Mouse (Mus musculus) kidney, postnatal 4 days (tissue): ENCODE data around the gene Zcchc3.
"Not testable (repeated sequence)": the region's sequence is repeated elsewhere in the genome, so short reads cannot be mapped to it uniquely, and the experiment has no call there.

Experiments
- DNase-seq, 2 experiments: peaks; one replicate each; pipeline ENCODE4 v3.0.0; 2021; ENCODE audit warnings: mixed read lengths in 2 of 2

Gene Zcchc3

DNA sequence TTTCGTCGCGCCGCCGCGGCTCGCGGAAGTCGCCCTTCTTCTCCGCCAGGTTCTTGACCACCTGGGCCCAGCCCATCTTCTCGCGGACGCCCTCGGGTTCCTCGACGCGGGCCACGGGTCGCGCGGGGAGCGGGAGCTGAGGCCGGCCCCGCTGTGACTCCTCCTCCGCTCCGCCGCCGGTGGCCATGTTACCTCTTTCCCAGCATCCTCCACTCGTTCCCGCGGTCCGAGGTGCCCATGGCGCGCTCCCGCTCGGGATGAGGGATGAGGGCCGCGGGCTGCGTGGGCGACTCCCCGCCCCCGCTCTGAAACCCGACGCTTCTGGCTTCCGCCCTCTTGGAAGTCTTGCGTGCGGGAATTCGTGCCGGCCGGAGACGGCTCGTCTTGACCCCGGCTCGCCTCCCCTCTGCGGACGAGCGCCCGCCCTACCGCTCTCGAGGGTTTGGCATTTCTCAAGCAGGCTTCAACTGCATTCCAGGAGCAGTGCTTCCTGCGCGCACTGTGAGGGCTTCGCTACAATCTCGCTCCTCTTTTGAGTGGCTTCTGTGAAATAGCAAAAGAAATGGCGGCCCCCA is at the start of gene Zcchc3:
Zcchc3 (minus strand) TSS at position 437 of the 575 bp plus-strand sequence.
- DNase-seq: peak; percentile 92 to 96

DNA sequence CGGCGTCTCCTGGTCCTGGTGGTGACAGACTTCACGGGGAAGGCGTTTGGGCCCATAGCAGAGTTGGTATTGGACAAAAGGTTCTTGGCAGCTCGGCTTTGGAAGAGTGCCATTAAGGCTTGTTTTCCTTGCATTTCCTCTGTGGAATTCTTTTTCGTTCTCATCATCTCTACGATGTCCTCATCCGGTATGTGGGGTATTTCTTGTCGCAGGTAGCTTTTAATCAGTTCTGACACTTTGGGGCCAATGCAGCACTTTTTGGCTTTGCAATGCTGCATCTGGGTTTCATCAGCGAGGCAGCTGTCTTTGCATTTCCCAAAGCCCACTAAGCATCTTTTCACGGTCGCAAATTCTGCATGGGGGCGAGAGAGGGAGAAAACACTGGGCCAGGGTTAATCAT is 44.4 kb upstream of the Zcchc3 start:
- DNase-seq: no peak

DNA sequence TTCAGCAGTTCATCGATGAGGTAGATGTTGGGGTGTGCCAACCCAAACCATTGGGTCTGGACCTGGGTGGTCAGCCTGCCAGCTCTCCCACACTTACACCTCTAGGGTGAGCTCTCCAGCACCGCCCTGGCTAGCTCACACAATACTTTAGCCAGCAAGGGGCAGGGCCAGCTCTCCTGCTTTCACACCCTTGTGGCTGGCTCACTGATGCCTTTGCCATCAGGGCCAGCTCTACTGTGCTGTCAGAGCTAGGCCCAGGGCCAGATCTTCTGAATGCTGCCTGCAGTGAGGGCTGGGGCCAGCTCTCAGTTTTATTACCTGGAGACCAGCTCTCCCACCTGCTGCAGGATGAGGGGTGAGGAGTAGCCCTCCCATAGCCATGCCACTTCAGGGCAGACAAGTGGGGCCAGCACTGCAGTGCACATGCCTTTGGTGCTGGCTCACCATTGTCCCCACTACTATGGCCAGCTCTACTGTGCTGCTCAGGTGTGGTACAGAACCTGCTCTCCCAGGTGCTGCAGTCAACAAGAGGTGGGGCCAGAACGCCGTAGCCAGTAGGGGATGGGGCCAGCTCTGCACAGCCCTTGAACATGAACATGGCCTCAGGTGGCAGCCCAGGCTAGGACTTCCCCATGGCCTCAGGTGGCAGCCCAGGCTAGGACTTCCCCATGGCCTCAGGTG is 37.4 kb upstream of the Zcchc3 start:
- DNase-seq: no peak

DNA sequence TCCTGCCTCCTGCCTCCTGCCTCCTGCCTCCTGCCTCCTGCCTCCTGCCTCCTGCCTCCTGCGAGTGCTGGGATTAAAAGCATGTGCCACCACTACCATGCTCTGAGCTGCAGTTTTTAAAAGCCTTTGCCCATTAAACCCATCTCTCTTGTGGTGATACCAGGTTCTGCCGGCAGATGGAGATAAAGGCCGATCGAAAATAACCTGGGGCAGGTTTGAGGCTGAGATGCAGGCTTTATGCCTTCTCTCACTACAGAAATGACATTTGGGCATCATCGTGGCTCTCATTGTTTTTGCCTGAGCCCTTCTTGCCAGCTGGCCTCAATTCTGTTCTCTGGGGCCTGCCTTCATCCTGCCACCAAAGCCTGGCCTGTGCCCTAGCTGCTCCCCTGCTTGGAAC is 35.4 kb upstream of the Zcchc3 start:
- peak; percentile 81 to 82 for DNase-seq

DNA sequence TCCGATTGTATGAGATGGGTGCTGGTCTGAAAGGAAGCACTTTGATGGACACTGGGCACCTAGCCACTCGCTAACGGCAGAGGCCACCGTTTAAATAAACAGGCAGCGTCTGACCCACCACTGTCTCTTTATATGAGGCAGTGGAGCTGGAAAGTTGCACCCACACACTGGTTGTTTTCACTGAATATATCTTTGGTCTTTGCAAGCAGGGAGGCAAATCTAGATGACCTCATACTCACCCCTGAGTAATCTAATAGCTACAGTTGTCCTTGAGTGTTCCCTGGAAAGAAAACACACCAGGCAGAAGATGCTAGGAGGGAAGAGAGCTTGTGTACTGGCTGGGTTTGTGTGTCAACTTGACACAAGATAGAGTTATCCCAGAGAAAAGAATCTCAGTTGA is 32.6 kb upstream of the Zcchc3 start:
- no peak for DNase-seq

DNA sequence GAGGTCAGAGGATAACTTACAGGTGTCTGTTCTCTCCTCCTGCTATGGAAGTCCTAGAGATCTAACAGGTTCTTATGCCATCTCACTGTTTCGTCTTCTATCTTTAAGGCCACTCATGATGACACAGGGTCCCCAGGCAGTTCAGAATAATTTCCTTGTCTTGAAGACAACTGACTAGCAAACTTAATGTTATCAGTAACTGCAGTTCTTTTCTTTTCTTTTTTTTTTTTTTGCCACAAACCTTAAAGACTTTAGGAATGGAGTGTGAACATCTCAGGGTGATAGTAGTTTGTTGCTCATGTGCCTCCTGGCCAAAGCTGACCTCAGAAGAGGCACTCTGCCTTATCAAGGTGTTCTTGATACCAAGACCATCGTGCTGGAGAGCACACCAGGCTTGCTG is 31.8 kb upstream of the Zcchc3 start:
- DNase-seq: no peak

DNA sequence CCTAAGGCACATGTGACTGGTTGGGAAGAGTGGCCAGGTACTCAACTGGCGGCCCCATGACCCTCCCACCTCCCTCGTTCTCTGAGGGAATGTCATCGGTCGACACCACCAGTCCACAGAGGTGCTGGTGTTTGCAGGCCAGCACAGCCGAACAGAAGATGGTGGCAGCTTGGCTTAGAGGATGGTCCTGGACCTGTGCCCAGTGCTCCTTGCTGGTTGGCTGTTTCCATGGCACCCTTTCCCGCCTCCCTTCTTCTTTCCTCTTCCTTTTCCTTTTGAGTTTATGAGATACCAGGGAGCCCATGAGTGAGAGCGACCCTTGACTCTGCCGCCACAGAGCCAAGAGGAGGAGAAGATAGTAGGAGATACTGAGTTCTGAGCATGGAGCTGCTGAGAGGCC is 28.5 kb upstream of the Zcchc3 start:
- no peak for DNase-seq

DNA sequence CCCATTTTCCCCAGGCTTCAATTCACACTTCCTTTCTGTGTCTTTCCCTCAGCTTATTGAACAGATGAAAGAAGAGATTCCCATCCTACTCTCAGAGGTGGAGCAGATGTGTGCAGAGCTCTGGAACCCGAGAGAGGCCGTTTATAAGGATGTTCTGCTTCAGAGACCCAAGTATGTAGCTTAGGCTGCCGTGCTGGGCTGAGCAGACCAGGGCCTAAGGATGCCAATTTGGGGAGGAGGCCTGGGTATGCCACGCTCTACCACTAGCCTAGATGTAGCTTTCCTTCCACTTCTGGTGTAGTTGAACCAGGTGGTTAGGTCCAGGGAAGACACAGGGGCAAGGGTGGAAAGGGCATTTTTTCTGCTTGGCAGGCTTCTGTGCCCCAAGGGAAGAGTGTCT is 27.5 kb upstream of the Zcchc3 start:
- peak in 1 of 2 experiments; percentile 21 for DNase-seq

DNA sequence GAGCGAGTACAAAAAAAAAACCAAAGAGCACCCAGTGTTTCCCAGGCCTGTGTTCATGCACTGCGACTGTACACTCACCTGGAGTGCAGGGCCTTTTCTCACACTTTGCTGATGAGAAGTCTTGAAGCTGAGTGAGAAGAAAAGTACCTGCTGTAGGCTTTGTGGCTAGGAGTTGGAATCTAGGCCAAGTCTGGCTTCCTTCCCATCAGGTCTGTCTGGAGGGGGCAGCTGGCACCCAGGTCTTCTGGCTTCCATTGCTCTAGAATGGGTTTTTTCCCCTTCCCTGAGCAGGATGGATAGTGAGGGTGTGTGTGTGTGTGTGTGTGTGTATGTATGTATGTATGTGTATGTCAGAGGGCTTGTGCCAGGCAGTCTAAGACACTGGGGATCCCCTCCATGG is 25.0 kb upstream of the Zcchc3 start:
- DNase-seq: no peak

DNA sequence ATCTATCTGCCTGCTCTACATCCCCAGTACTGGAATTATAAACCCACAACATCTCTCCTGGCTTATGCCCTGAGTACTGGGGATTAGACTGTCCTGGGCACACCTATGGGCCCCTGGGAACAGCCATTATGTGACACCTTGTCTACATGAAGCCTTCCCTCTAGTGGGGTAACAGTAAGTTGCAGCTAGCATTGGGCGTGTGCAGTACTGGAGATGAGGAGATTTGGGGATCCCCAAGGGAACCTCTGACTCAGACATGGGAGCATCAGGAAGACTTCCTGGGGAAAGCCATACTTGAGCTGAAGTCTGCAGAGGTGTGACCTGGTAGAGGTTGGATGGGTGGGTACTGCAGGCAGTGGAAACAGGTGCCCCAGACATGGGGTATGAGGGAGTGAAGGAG is 24.1 kb upstream of the Zcchc3 start:
- DNase-seq: no peak

DNA sequence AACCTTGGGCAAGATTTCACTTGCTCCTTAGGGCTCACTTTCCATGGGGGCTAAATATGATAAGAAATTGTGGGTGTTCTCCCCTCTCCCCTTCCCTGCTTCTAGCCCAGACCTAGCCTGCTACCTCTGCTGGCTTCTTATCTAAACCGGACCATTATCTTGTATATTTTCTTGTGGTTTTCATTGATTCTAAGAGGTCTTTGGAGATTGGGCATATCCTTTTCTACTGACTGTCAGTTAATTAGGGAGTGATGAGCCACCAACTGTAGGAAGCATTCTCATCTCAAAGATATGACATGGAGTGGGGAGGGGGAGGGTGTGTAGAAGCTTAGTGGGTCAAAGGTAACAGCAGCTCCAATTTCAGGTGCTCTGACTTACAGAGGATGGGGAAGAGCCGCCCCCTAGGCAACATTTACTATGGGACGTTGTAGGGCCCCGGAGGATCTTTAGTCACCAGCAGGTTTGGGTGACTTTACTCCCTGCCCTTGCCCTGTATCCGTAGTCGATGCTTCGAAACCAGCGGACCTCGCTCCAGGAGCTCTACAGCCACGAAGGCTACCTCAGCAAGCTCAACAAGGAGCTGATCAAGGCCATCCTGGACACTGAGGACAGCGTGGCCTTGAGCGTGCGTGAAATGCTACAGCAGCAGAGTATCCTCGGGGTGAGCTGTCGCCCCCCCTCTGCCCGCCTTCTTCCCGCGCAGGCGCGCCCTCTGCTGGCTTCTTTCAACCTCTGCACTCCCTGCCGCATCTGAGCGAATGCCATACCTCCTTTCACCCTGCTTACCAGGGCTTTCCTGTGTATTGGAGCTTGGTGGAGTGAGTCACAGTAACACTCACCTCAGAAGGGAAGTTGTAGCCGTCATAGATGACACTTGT is 22.4 kb upstream of the Zcchc3 start:
- DNase-seq: peak; percentile 93

DNA sequence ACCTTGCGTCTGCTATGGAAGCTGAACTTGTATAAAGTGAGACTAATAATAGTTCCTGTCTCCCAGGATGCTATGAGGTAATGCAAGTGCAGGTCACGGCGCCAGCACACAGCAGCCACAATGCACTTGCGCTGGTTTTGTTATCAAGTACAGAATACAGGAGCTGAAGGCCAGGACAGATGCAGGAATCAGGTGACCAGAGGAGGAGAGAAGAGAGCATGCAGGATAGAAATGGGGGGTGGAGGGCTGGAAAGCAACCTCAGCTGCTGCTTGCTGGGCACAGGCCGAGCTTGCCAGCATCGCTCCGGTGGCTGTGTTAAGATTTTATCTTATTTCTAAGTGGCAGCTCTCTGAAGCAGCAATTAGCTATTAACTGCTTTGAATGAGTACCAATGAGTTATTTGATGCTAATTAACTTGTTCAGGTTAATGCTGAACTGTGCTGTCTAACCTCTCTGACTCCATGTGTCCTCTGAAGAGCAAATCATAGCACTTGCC is 21.6 kb upstream of the Zcchc3 start:
- peak in 1 of 2 experiments; percentile 54 for DNase-seq

DNA sequence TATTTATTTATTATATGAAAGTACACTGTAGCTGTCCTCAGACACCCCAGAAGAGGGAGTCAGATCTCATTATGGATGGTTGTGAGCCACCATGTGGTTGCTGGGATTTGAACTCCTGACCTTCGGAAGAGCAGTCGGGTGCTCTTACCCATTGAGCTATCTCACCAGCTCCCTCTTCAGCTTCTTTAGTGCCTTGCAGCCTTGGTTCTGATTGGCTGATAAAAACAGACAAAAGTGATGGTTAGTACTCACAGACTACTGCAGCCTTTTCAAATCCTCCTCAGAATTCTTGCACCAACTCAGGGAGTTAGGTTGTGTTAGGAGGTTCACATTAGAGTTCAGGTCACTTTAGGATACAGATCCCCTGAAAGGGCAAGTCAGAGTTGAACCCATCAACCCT is 13.7 kb upstream of the Zcchc3 start:
- not testable (repeated sequence) for DNase-seq

DNA sequence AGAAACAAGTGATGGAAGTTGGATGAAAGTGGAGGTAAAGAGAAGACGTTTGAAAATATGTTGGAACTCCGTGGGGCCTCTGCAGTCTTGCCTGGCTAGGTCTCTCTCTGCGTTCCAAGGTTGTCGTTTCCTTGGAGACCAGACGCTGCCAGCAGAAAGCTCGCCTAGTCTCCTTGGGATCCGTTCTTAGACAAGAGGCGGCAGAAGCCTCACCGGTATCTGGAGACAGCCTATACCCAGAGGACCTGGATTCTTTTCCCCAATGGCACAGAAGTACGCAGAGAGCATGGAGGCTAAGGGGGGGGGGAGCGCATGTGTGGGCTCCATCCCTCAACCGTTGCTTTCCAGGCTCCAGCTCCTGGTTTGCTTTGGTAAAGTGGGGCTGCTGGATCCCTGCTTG is 12.7 kb upstream of the Zcchc3 start:
- DNase-seq: peak; percentile 44 to 53

DNA sequence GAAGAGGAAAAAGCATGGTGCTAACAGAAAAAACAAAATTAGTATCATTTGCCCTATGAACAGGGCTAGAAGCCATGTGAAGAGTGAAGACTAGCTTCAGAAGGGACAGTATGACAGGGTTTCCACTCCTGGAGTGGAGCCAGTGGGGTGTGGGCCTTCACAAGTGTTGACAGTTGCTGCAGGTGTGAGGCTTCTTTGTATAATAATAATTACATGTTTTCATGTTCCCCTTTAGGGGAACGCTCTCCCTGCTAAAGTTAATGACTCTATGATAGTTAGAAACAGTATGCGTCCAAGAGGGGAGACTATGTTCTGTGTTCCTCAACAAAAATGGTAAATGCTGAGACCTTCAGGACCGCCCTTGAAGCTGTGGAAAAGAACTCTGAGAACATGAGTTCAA is 959 bp upstream of the Zcchc3 start:
- no peak for DNase-seq

DNA sequence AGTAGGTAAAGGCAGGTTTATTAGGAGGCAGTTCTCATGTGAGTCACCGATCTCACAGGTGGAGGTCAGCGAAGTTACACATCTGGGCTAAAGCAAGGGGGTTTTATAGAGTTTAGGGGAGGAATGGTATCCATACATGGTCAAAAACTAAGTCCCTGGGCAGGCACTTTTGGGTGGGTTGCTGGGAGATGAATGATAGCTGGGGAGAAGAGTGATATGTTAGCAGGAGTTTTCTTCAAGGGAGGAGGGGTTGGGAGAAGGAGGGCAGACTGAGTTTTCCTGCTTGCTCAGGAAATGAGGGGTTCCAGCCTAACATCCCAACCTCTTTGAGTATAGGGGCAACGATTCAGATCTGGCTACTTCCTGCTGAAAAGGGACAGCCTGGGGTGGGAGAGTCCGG is 460 bp upstream of the Zcchc3 start, which contains the start of gene 6820408C15Rik:
6820408C15Rik (plus strand) TSS at position 301 of the 400 bp plus-strand sequence.
- no peak for DNase-seq

DNA sequence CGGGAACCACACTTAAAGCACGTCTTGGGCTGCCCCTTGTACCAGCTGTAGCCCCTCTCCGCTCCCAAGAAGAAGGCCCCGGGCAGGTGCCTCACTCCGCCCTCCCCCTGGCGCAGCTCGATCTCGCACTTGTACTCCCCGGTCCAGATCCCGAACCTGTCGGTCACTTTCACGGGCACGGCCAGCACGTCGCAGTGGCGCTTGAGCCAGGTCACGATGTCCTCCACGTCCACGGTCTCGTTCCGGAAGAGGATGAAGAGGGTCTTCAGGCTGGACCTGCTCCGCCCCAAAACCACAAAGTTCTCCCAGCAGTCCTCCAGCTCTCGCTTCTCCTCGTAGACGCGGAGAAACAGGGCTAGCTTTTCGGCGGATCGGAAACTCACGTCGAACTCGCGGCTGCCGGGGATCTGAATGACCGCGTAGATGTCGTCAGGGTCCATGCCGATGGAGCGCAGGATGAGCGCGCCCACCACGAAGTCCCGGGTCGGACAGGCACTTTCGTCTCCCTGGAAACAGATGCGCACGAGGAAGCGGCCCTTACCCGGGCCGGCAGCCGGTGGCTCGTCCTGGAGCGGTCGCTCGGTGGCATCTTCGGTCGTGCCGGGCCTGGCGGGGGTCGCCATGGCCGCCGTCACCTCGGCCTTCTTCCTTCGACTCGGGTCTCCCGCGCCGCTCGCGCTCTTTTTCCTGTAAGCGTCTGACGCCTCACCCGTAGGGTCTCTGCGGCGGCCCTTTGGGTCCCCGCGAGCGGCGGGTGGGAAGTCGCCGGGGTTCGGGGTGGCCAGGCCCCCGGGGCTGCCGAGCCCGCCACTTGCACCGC is 852 bp downstream of the Zcchc3 start:
- DNase-seq: peak; percentile 63 to 73

DNA sequence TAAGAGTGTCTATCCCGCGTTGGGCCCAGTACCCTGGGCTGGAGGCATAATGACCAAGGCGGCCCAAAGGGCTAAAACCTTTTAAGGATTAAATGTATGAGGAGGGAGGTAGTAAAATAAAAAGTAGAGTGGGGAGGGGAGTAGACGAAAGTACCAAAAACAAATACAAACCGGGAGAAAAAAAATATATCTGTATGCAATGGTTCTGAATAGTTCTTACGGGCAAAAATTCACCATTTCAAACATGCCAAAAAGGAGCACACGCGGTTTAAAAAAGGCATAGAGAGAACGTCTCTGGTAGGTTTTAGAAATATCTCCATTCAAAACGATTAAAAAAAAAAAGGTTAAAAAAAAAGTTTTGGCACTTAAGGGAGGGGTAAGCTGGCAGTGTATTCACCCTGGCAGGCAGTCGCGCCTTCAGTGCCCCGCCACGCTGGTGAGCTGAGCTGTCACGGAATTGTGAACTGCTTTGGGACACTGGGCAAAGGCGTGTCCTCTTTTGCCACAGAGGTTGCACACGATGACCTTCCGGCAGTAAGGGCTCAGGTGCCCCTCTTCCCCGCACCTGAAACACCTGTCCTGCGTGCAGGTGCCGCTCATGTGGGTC is 1.6 kb downstream of the Zcchc3 start:
- DNase-seq: peak; percentile 53 to 68

DNA sequence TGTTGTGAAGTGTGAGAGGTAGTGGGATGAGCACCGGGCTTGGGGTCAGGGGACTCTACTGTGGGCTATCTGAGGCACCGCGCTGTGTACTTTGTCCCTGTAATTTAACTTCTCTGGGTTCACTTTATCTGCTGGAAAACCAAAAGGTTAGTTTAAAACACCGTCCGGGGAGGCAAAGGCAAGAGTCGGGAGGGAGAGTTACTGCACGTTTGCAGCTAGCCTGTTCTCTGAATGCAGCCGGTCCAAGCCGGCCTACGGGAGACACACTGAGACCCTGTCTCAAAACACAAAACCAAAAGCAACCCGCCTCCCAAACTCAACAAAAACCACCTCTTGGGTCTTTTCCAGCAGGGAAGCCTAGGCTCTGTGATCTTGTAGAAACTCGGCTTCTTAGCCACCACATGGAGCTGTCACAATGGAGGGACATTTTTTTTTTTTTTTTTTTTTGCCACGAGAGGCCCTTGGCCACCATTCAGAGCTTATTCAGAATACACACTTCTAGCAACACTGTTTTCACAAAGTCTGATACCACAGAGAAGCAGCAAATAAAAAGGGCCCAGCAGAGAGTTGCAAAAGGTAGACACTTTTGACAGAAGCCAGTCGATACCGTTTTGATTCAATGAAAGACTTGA is 2.2 kb downstream of the Zcchc3 start:
- peak; percentile 37 to 53 for DNase-seq

DNA sequence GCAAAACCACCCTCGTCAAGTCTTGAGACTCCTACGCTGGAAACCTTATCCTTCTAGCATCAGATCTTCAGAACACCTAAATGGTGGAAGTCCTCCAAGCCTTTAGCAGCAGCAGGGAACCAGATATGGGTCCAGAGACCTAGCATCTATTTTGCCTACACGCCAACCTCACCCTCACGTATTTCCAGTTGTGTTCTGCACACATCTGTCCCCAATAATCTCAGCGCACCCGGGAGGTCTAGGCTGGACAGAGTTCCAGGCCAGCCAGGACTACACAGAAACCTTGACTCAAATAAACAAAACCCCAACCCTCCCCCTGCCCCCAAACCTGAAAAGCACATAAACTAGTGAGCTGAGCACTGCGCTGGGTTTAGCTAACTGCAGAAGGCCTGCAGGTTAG is 3.4 kb downstream of the Zcchc3 start:
- peak in 1 of 2 experiments; percentile 47 for DNase-seq

DNA sequence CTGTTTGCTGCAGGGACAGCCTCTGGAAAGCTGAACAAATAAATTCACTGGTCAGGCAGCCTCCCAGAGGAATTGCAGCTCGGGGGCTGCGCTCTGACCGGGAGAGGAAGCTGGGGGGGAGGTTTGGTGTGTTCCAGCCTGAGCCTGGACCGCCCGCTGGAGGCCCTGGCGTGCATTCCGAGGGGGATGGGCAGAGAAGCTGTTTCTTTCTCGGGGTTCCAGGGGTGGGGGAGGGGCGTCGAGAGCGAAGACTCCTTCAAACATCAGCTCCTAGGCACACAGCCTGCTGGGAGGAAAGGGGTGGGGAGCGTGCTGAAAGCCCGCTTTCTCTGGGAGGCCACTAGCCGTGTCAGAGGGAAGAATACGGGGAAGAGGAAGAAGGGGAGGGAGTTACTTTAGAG is 3.9 kb downstream of the Zcchc3 start:
- peak; percentile 98 for DNase-seq

DNA sequence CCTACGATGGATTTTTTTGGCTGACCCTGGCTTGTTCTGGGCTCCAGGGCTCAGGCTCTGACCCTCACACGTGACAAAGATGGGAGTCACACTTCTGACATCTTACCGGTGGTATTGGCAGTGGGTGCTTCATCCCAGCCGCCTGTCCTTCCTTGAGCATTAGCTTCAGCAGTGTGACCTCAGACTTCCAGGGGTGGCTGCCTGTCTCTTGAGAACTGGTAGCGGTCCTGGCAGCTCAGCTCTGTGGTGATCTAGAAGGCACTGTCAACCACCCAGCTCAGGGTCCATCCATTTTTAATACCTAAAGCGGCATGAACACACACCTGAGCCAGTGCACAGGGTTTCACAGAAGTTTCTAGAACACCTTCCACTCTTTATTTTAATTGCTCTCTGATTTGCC is 5.0 kb downstream of the Zcchc3 start:
- DNase-seq: peak in 1 of 2 experiments; percentile 11
